Mouse (Mus musculus): ENCODE results near the gene Gata1. TPM values are rescaled to one million over a fixed set of nuclear protein-coding genes. Genes with fewer than 3 reads are reported as not detected.
"Not testable (repeated sequence)": the region's sequence is repeated elsewhere in the genome, so short reads cannot be mapped to it uniquely, and the experiment has no call there.

Gata1 gene
- total RNA-seq, 2 experiments from 2014 or later = 147 to 250 TPM

GRCm38 (mm10) chrX:7967596-7968201, 10.2 kb downstream of the Gata1 start:
- ATAC-seq (replicated peaks; ENCODE audit: low FRiP score, poor library complexity, severe bottlenecking) = peak; percentile 75

DNA sequence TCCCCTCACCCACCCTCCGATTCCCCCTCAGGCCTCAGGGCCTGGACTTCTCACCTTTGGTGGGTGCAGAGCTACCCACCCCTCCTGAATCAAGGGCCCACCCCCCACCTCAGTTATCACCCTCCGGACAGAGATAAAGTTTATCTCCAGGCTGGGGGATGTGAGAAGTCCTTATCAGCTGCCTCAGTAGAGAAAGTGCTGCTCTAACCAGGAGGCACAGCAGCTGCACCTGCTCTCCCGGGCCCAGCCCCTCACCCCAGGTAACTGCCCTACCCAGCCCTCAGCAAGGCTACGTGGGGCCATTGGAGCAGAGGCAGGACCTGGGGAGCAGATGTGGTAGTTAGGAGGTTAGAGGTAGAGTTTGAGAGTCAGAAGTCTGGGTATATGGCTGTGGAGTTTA, 11.7 kb downstream of the Gata1 start:
- ATAC-seq (replicated peaks; ENCODE audit: low FRiP score, poor library complexity, severe bottlenecking) = no peak

DNA sequence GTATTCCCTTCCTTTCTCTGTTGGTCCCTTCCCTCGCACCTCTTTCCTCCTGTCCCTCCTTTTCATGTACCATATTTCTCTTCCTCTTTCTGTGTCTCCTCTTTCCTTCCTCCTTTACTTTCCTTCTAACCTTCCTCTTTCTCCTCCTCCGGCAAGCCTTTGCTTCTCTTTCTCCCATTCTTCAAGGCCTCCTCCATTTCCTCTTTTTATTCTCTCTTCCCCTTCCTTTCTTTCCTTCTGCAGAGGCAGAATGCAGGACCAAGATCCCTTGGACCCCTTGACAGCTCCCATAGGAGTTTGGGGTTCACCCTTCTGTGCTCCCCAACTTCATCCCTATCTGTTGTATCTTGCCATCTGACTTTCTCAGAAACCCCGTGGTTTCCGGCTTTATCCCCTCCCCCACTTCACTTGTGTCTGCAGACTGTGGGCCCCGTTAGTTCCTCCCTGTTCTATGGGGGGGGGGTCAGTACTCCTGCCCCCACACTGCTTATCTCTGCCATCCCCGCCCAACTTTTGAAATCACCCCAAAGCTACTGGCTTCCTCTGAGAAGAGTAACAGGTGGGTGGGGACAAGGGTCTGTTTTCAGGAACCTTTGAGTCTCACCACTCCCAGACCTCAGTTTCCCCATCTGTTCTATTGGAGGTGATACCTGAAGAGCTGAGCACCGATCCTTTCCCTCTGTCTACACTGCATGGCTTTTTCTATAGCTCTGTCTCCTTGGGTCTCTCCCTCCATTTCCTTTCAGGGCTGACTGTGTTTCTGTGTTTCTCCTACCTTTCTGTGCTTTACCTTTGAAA, 13.8 kb downstream of the Gata1 start:
- no peak for ATAC-seq (replicated peaks; ENCODE audit: low FRiP score, poor library complexity, severe bottlenecking)

GRCm38 (mm10) chrX:7958868-7959267, 19.0 kb downstream of the Gata1 start:
- ATAC-seq (replicated peaks; ENCODE audit: low FRiP score, poor library complexity, severe bottlenecking) = no peak

GRCm38 (mm10) chrX:7950091-7950490, 27.8 kb downstream of the Gata1 start:
- ATAC-seq (replicated peaks; ENCODE audit: low FRiP score, poor library complexity, severe bottlenecking) = no peak

DNA sequence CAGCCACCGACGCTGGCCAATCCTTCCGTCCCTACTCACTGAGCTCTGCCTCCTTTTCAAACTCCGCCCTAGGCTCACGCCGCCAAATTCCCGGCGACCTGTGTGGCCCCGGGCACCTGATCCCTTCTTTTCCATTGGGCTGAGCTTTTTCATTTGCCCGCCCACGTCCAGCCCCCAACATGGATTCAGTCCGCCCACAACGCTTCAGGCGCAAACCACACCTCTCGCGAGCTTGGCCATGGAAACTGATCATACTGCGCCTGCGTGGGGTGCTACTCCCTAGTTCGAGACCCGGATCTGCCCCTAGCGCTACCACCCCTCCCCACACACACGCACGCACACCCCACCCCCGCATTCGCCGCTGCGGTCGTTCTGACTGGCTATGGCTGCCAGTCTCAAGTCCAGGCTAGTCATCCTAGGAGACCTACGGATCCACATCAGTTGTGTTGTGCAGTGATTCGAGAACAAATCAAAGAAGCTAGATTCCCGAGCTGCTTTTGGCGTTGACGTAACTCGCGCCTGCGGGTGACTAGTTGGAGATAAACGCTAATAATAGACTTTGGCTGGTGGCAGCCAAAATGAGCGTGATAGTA, 29.9 kb downstream of the Gata1 start:
- peak; percentile 99 for ATAC-seq (replicated peaks; ENCODE audit: low FRiP score, poor library complexity, severe bottlenecking)

- no peak for ATAC-seq (replicated peaks; ENCODE audit: low FRiP score, poor library complexity, severe bottlenecking)
Measured at GRCm38 (mm10) chrX:7947108-7947899, 30.6 kb downstream of the Gata1 start, which contains the start of gene Hdac6. Gene Hdac6, minus strand, starts transcription at chrX:7947889.

DNA sequence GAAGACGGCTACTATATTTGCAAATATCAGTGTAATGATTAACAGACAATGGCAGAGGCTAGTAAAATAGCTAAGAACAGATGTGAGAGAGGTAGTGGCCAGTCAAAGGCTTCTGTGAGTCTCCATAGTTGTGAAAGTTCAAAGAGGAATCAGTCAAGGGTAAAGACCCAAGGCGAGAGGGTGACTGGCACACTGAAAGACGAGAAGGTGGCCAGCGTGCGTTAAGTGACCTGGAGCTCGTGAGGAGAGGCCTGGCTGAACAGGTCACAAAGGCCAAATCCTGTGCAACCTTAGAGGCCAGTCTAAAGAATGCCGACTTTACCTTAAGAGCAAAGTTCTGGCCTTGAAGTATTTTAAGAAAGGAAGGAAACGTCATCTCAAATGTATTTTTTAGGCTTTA, 32.3 kb downstream of the Gata1 start:
- ATAC-seq (replicated peaks; ENCODE audit: low FRiP score, poor library complexity, severe bottlenecking) = no peak

GRCm38 (mm10) chrX:7937667-7938066, 40.2 kb downstream of the Gata1 start:
- ATAC-seq (replicated peaks; ENCODE audit: low FRiP score, poor library complexity, severe bottlenecking) = peak; percentile 52; the same call in 1 of the 2 replicates

GRCm38 (mm10) chrX:7936874-7937273, 41.0 kb downstream of the Gata1 start:
- peak; percentile 79 for ATAC-seq (replicated peaks; ENCODE audit: low FRiP score, poor library complexity, severe bottlenecking)

- ATAC-seq (replicated peaks; ENCODE audit: low FRiP score, poor library complexity, severe bottlenecking) = no peak
Measured at GRCm38 (mm10) chrX:7928270-7928790, 49.5 kb downstream of the Gata1 start, which contains the start of gene Eras. Gene Eras, minus strand, starts transcription at chrX:7928607.

GRCm38 (mm10) chrX:7927116-7927515, 50.8 kb downstream of the Gata1 start:
- no peak for ATAC-seq (replicated peaks; ENCODE audit: low FRiP score, poor library complexity, severe bottlenecking)

- no peak for ATAC-seq (replicated peaks; ENCODE audit: low FRiP score, poor library complexity, severe bottlenecking)
Measured at GRCm38 (mm10) chrX:7926266-7926665, 51.6 kb downstream of the Gata1 start.

DNA sequence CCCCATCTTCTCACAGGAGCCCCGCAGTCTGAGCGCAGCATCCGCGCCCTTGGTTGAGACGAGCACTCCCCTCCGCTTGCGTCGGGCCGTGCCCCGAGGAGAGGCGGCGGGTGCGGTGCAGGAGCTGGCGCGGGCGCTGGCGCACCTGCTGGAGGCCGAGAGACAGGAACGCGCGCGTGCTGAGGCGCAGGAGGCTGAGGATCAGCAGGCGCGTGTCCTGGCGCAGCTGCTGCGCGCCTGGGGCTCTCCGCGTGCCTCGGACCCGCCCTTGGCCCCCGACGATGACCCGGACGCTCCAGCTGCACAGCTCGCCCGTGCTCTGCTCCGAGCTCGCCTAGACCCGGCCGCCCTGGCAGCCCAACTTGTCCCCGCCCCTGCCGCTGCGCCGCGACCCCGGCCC, 55.8 kb downstream of the Gata1 start:
- ATAC-seq (replicated peaks; ENCODE audit: low FRiP score, poor library complexity, severe bottlenecking) = no peak

DNA sequence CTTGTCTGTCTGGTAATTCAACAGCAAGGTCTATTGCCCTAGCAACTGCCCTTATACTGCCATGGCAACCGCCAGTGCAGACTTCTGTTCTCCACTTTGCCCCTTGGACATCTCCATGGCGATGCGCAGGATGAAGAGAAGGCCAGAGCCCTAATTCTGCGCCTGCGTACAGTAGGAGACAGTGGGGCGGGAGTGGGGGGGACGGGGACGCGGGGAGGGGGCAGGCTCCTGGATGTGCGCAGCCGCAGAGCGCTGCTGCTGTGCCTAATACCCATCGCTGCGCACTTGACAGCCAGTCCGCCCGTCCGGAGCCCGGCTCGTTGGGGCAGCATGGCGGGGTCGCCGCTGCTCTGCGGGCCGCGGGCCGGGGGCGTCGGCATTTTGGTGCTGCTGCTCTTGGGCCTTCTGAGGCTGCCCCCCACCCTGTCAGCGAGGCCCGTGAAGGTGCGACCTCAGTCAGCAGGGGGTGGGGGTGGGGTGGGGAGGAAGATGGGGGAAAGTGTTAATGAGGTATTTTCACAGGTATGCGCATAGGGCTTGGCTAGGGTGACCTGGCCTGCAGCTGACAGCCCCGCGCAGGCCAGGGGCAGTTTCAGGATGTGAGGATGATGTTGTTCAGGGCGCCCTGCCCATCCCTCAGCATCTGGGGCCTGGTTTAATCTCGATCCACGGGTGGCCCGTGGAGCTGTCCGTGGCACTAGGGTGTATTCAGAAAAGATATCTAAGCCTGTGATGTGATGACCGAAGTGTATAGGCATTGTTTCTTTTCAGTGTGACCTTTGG, 58.1 kb downstream of the Gata1 start, which contains the start of gene Pcsk1n:
Gene Pcsk1n, plus strand, starts transcription at position 222 of the 783 bp plus-strand sequence.
- no peak for ATAC-seq (replicated peaks; ENCODE audit: low FRiP score, poor library complexity, severe bottlenecking)

DNA sequence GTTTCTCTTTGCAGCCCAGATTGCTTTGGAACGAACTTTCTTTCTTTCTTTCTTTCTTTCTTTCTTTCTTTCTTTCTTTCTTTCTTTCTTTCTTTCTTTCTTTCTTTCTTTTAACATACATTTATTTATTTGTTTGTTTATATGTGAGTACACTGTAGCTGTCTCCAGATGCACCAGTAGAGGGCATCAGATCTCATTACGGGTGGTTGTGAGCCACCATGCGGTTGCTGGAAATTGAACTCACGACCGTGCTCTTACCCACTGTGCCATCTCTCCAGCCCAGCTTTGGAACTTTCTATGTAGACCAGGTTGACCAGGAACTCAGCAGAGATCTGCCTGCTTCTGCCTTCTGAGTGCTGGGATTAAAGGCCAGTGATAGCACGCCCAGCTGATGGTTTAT, 59.9 kb downstream of the Gata1 start:
- not testable (repeated sequence) for ATAC-seq (replicated peaks; ENCODE audit: low FRiP score, poor library complexity, severe bottlenecking)

DNA sequence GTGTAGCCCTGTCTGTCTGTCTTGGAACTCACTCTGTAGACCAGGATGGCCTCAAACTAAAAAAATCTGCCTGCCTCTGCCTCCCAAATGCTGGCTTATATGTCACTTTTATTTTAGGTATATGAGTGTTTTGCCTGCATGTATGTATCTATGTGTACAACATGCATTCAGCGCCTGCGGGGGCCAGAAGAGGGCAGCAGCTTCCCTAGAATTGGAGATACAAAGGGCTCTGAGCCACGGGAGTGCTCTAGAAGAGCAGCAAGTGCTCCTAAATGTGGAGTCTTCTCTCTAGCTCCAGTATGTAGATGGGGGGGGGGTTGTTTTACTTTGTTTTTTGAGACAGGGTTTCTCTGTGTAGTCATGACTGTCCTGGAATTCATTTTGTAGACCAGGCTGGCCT, 62.2 kb downstream of the Gata1 start:
- ATAC-seq (replicated peaks; ENCODE audit: low FRiP score, poor library complexity, severe bottlenecking) = peak; percentile 78; the same call in 1 of the 2 replicates

- no peak for ATAC-seq (replicated peaks; ENCODE audit: low FRiP score, poor library complexity, severe bottlenecking)
Measured at GRCm38 (mm10) chrX:7910473-7910872, 67.4 kb downstream of the Gata1 start.
